Mouse (Mus musculus) retina, postnatal 1 day (tissue): ENCODE results near the gene Fam193b.
A peak's percentile ranks its signal among the peaks of the same experiment; 100 is the strongest.
"Not testable (repeated sequence)": the region's sequence is repeated elsewhere in the genome, so short reads cannot be mapped to it uniquely, and the experiment has no call there.

Experiments
- DNase-seq: peaks from one replicate; pipeline ENCODE4 v3.0.0-alpha.2; 2012

The Fam193b gene

GRCm38 (mm10) chr13:55570286-55570973 lies 490 bp downstream of the Fam193b start:
- DNase-seq, result no peak

- peak; percentile 56 for DNase-seq
Observed at GRCm38 (mm10) chr13:55569726-55570285, 1.1 kb downstream of the Fam193b start.

GRCm38 (mm10) chr13:55568524-55568923 lies 2.4 kb downstream of the Fam193b start:
- DNase-seq, result not testable (repeated sequence)

- DNase-seq, result no peak
Observed at GRCm38 (mm10) chr13:55567949-55568348, 3.0 kb downstream of the Fam193b start.

GRCm38 (mm10) chr13:55567001-55567400 lies 3.9 kb downstream of the Fam193b start:
- no peak for DNase-seq

- DNase-seq, result no peak
Observed at GRCm38 (mm10) chr13:55563266-55563879, 7.5 kb downstream of the Fam193b start.

- no peak for DNase-seq
Observed at GRCm38 (mm10) chr13:55557499-55557898, 13.4 kb downstream of the Fam193b start.

GRCm38 (mm10) chr13:55555921-55556320 lies 15.0 kb downstream of the Fam193b start:
- DNase-seq, result no peak

- no peak for DNase-seq
Observed at GRCm38 (mm10) chr13:55549061-55549460, 21.9 kb downstream of the Fam193b start.

- no peak for DNase-seq
Observed at GRCm38 (mm10) chr13:55548426-55548825, 22.5 kb downstream of the Fam193b start.

GRCm38 (mm10) chr13:55547916-55548315 lies 23.0 kb downstream of the Fam193b start:
- no peak for DNase-seq

GRCm38 (mm10) chr13:55544792-55545191 lies 26.1 kb downstream of the Fam193b start:
- DNase-seq, result no peak

GRCm38 (mm10) chr13:55543447-55543846 lies 27.5 kb downstream of the Fam193b start:
- no peak for DNase-seq

GRCm38 (mm10) chr13:55542891-55543290 lies 28.0 kb downstream of the Fam193b start:
- no peak for DNase-seq

GRCm38 (mm10) chr13:55540933-55541332 lies 30.0 kb downstream of the Fam193b start:
- DNase-seq, result no peak

GRCm38 (mm10) chr13:55536194-55537175 lies 34.4 kb downstream of the Fam193b start, which contains the start of gene Ddx41:
Gene Ddx41, minus strand, starts transcription at chr13:55536658.
- peak; percentile 100 for DNase-seq

GRCm38 (mm10) chr13:55535796-55536193 lies 35.1 kb downstream of the Fam193b start:
- no peak for DNase-seq

GRCm38 (mm10) chr13:55535191-55535590 lies 35.7 kb downstream of the Fam193b start:
- DNase-seq, result no peak

- DNase-seq, result no peak
Observed at GRCm38 (mm10) chr13:55529198-55529915, 41.6 kb downstream of the Fam193b start, which contains the start of gene Dok3. Gene Dok3, minus strand, starts transcription at chr13:55529296.

- DNase-seq, result no peak
Observed at GRCm38 (mm10) chr13:55527834-55528772, 42.8 kb downstream of the Fam193b start.

- DNase-seq, result no peak
Observed at GRCm38 (mm10) chr13:55527212-55527611, 43.7 kb downstream of the Fam193b start.
